22 mouse cellular contexts compared by ENCODE assay signal in the genomic region with DNA sequence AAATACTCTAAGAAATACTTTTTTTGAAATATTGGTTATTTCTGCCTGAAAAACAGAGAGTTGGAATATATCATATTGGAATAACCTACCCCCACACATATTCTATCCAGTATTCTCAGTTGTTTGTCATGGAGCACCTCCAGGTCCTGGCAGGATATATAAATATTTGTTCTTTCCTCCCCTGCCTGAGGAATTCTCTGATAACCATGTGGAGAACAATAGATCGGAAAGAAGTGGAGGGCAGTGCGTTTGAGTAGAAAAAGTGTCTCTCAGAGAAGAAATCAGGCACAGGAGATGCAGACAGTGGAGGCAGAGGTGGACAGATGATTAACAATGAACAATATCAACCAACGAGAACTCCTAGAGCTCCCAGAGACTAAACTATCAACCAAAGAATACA.
"Had no signal": no experiment of that assay in that cellular context is flagged by ENCODE, and none has a peak within 500 bp of the region (broad histone marks: within the 10 kb centered on the region; RNA-seq: fewer than 3 reads in every experiment).

No protein-coding gene starts in this region.

- H3K4me3 ChIP-seq: limb, embryonic 12.5 days; limb, embryonic 15.5 days; midbrain, embryonic 12.5 days; midbrain, embryonic 15.5 days; neural tube, embryonic 12.5 days; neural tube, embryonic 15.5 days had no signal

- H3K9me3 ChIP-seq: limb, embryonic 12.5 days; limb, embryonic 15.5 days; midbrain, embryonic 12.5 days; midbrain, embryonic 15.5 days; neural tube, embryonic 12.5 days; neural tube, embryonic 15.5 days had no signal

- DNase-seq: kidney, postnatal 14 days; kidney, postnatal 4 days; left cerebral cortex, postnatal 4 days; liver, postnatal 0 days; lung, embryonic 14.5 days; right cerebral cortex, adult 18-20 months; right cerebral cortex, postnatal 14 days; right cerebral cortex, postnatal 4 days; thymus, adult 2 months; thymus, postnatal 14 days; thymus, postnatal 4 days had no signal

- H3K4me2 ChIP-seq: limb, embryonic 12.5 days; limb, embryonic 15.5 days; liver, embryonic 11.5 days; lung, embryonic 14.5 days; midbrain, embryonic 12.5 days; midbrain, embryonic 15.5 days; neural tube, embryonic 12.5 days; neural tube, embryonic 15.5 days had no signal

- H3K4me1 ChIP-seq: limb, embryonic 12.5 days; limb, embryonic 15.5 days; midbrain, embryonic 12.5 days; midbrain, embryonic 15.5 days; neural tube, embryonic 12.5 days; neural tube, embryonic 15.5 days had no signal

- ATAC-seq: liver, postnatal 0 days; lung, postnatal 0 days; midbrain, embryonic 15.5 days had no signal

- H3K27me3 ChIP-seq: limb, embryonic 12.5 days; limb, embryonic 15.5 days; midbrain, embryonic 12.5 days; midbrain, embryonic 15.5 days; neural tube, embryonic 12.5 days; neural tube, embryonic 15.5 days had no signal

- H3K36me3 ChIP-seq: limb, embryonic 12.5 days; limb, embryonic 15.5 days; midbrain, embryonic 12.5 days; midbrain, embryonic 15.5 days; neural tube, embryonic 12.5 days; neural tube, embryonic 15.5 days had no signal

- H3K9ac ChIP-seq: limb, embryonic 12.5 days; limb, embryonic 15.5 days; liver, embryonic 14.5 days; liver, postnatal 0 days; lung, embryonic 14.5 days; midbrain, embryonic 12.5 days; midbrain, embryonic 15.5 days; neural tube, embryonic 12.5 days; neural tube, embryonic 15.5 days had no signal

- H3K27ac ChIP-seq: limb, embryonic 12.5 days; limb, embryonic 15.5 days; liver, embryonic 14.5 days; macrophage; midbrain, embryonic 12.5 days; midbrain, embryonic 15.5 days; neural tube, embryonic 12.5 days; neural tube, embryonic 15.5 days; stomach, postnatal 0 days had no signal
